Mouse (Mus musculus) liver, embryonic 12.5 days (tissue): ENCODE measurements around the gene Rasl10a. TPM values are rescaled to one million over a fixed set of nuclear protein-coding genes. Genes with fewer than 3 reads are reported as not detected.
A peak's percentile ranks its signal among the peaks of the same experiment; 100 is the strongest.

ENCODE experiments used
- ATAC-seq: fragments of 200-750 bp; cut with Nextera tagmentation; 2 replicates; pipeline ENCODE4 v1.8.0; 2017; ENCODE audit warnings: moderate number of reproducible peaks, mild to moderate bottlenecking, moderate library complexity
- H3K27ac ChIP-seq: fragments of 300-500 bp; sonication (generic); 2 replicates; pipeline ENCODE4 v1.5.1; 2016; ENCODE audit warnings: mild to moderate bottlenecking
- H3K27me3 ChIP-seq: fragments of 300-500 bp; sonication (generic); replicated peaks from 2 replicates; pipeline ENCODE4 v1.6.1; 2016; ENCODE audit warnings: mild to moderate bottlenecking, moderate library complexity
- H3K36me3 ChIP-seq: fragments of 300-500 bp; sonication (generic); 2 replicates; pipeline ENCODE4 v1.6.1; 2016; ENCODE audit warnings: mild to moderate bottlenecking, moderate library complexity
- H3K4me1 ChIP-seq: fragments of 300-500 bp; sonication (generic); 2 replicates; pipeline ENCODE4 v1.6.1; 2016
- H3K4me2 ChIP-seq: fragments of 300-500 bp; sonication (generic); 2 replicates; pipeline ENCODE4 v1.6.1; 2016; ENCODE audit warnings: mild to moderate bottlenecking, moderate library complexity
- H3K4me3 ChIP-seq: fragments of 300-500 bp; sonication (generic); 2 replicates; pipeline ENCODE4 v1.5.1; 2016; ENCODE audit warnings: mild to moderate bottlenecking, moderate library complexity
- H3K9ac ChIP-seq: fragments of 300-500 bp; sonication (generic); 2 replicates; pipeline ENCODE4 v1.6.1; 2016; ENCODE audit warnings: mild to moderate bottlenecking, moderate library complexity
- H3K9me3 ChIP-seq: fragments of 300-500 bp; sonication (generic); replicated peaks from 2 replicates; pipeline ENCODE4 v1.6.1; 2016; ENCODE audit warnings: mild to moderate bottlenecking, moderate library complexity
- WGBS: fragments of 180-500 bp; shearing (Covaris S2); methylation state at CpG from one replicate; pipeline ENCODE4 v1.1.7; 2016; ENCODE audit not compliant: insufficient replicate concordance; 5-methylcytosine and 5-hydroxymethylcytosine counted together
- polyA plus RNA-seq: library from polyadenylated mRNA; unstranded; fragments of >200 nt; fragmentation: Nextera tagmentation; extraction: Ambion mirVana; gene quantifications from 2 replicates; pipeline ENCODE4 v1.2.1, GENCODE M21; 2016

Gene Rasl10a
- polyA plus RNA-seq, result 0.77 and 1.1 TPM in 2 replicates

DNA sequence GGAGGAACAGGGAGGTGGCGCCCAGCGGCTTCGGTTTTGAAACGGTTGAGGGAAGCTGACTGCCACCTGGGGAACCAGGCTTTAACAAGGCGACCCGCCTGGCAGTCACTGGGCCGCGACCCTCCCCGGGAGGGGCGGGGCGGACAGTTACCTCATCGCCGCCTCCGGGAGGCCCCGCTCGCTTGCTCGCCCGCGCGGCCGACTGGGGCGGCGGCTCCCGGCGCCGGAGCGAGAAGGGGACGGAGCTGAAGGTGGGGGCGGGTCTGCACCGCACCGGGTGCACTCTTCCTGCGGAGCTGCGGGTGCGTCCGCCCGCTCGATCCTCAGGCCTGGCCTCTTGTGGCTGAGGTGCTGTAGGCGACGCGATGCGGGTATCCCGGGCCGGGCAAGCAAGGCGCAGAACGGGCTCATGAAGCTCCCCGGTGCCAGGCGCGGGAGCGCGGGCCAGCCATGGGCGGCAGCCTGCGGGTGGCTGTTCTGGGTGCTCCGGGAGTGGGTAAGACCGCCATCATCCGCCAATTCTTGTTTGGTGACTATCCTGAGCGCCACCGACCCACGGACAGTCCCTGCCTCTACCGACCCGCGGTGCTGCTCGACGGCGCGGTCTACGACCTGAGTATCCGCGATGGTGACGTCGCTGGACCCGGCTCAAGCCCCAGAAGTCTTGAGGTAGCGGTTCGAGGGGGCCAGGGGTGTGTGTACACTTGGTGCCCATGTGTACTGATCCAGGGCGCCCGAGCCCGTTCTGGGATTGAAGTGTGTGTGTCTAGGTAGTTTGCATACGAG, at the start of gene Rasl10a:
Gene Rasl10a (plus strand): TSS at position 273 of the 786 bp plus-strand sequence.
- ATAC-seq, result no peak
- no peak within 1 kb of the TSS for H3K27ac ChIP-seq

DNA sequence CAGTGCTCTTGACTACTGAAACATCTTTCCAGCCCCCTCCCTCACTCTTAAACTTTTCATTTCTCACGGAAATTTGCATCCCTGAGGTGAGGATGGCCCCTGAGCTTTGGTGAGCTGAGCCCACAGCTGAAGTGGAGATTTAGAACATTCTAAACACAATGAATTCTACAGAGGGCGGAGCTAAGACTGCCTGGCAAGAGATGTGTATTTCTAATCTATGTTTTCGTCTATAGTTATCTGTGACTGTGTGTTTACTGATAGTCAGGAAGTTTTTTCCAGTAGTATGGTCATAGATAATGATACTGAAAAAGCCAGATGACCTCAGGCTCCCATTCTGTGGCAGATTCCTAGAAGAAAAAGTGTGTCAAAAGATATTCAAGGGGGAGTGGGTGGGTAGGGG, 49.1 kb upstream of the Rasl10a start:
- H3K4me2 ChIP-seq, result peak overlapping the region; percentile 67
- H3K27ac ChIP-seq, result peak overlapping the region; percentile 96
- H3K9ac ChIP-seq, result peak overlapping the region; percentile 69

More for the DNA sequence above, at the start of gene Rasl10a:
- Histone ChIP-seq H3K27me3 (peaks cover 83% of the 10 kb centered on the region), H3K9ac (0 out of 2 replicates have a peak within 1 kb of the TSS, but pooled peaks have one; percentile 25), H3K4me2 (peak within 1 kb of the TSS; percentile 70), H3K4me1 (peaks cover 31% of the 10 kb centered on the region), H3K4me3 (peak within 1 kb of the TSS; percentile 47), H3K9me3 (no peaks in the 10 kb centered on the region), H3K36me3 (peaks cover 10% of the 10 kb centered on the region; the same call in 1 of the 2 replicates)
- 2% methylated on average over 77 of the region's 77 CpGs for WGBS

DNA sequence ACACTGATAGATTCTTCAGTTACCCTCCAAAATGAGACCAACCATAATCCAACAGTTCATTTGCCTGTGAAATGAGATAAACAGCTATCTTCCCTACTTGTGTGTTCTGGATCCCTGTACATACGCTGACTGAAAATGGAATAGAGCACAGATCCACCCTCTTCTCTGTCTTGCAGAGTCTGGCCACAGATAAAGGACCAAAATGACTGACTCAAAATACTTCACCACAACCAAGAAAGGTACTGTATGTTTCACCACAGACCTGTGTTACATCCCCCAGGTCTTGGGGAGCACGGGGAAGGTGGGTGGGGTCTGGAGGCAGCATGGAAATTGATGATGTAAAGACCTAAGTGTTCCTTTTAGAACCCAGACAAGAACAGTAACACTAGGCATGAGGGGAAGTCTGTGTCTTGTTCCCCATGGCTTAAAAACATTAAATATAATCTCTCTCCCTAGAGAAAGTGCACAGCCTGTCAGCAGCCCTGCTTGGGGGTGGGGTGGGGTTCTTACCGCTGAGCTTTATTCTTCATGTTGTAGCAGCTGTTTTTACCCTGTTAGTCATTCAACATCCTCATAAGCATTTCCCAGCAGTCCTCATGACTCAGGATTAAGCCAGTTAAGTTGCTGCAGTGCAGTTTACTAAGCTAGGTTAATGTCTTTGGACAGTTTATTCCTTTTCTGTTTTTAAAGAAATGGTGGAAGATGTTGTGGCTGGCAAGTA, 48.4 kb upstream of the Rasl10a start:
- H3K27ac ChIP-seq, result peak overlapping the region; percentile 96
- H3K9ac ChIP-seq, result peak overlapping the region; percentile 69
- WGBS, result 24% methylated on average over 3 of the region's 3 CpGs
- peaks cover 66% of the 10 kb centered on the region for H3K36me3 ChIP-seq
- peak overlapping the region; percentile 67 for H3K4me2 ChIP-seq
- H3K4me3 ChIP-seq, result peak overlapping the region; percentile 52
- peak; percentile 92 for ATAC-seq
- H3K9me3 ChIP-seq, result no peaks in the 10 kb centered on the region
- peaks cover 80% of the 10 kb centered on the region for H3K4me1 ChIP-seq
- no peaks in the 10 kb centered on the region for H3K27me3 ChIP-seq

More for the DNA sequence above, 49.1 kb upstream of the Rasl10a start:
- Histone ChIP-seq H3K27me3 (no peaks in the 10 kb centered on the region), H3K4me1 (peaks cover 85% of the 10 kb centered on the region), H3K4me3 (peak overlapping the region; percentile 52), H3K9me3 (no peaks in the 10 kb centered on the region), H3K36me3 (peaks cover 60% of the 10 kb centered on the region)
- 17% methylated on average over 3 of the region's 3 CpGs for WGBS
- peak; percentile 75 for ATAC-seq

DNA sequence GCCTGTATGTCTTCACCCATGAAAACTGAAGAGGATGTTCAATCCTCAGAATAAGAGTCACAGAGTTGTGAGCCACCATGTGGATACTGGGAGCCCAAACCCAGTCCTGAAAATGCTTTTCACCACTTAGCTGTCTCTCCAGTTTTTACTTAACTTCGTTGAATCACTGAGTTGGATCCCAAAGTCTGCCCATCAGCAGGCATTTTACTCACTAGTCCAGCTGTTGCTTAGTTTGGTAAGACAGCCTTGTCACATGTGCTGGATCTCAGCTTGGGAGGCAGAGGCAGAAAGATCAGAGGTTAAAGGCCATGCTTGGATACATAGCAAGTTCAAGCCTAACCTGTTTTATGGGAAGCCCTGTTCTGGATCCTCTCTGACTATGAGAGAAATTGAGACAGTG, 47.7 kb upstream of the Rasl10a start:
- Histone ChIP-seq H3K4me3 (peak overlapping the region; percentile 52), H3K36me3 (peaks cover 68% of the 10 kb centered on the region)

GRCm38 (mm10) chr11:5011480-5011879, 46.4 kb upstream of the Rasl10a start:
- Histone ChIP-seq H3K27ac (peak overlapping the region; percentile 70), H3K4me1 (peaks cover 60% of the 10 kb centered on the region), H3K9ac (peak overlapping the region; percentile 28; the same call in 1 of the 2 replicates), H3K4me2 (peak overlapping the region; percentile 16; the same call in 1 of the 2 replicates), H3K4me3 (no peak overlapping the region), H3K27me3 (no peaks in the 10 kb centered on the region), H3K36me3 (peaks cover 69% of the 10 kb centered on the region), H3K9me3 (no peaks in the 10 kb centered on the region)
- ATAC-seq, result no peak
- 70% methylated on average over 1 of the region's 1 CpGs for WGBS

More for the DNA sequence above, 47.7 kb upstream of the Rasl10a start:
- H3K9ac ChIP-seq, result peak overlapping the region; percentile 69
- ATAC-seq, result no peak
- peak overlapping the region; percentile 96 for H3K27ac ChIP-seq
- H3K9me3 ChIP-seq, result no peaks in the 10 kb centered on the region
- H3K4me1 ChIP-seq, result peaks cover 73% of the 10 kb centered on the region
- peak overlapping the region; percentile 67 for H3K4me2 ChIP-seq
- whole genome bisulfite sequencing, result 68% methylated on average over 1 of the region's 1 CpGs
- H3K27me3 ChIP-seq, result no peaks in the 10 kb centered on the region

GRCm38 (mm10) chr11:5012213-5012715, 45.7 kb upstream of the Rasl10a start:
- ATAC-seq, result no peak
- Histone ChIP-seq H3K27ac (peak overlapping the region; percentile 70), H3K9me3 (no peaks in the 10 kb centered on the region), H3K4me1 (peaks cover 53% of the 10 kb centered on the region), H3K27me3 (no peaks in the 10 kb centered on the region), H3K4me3 (no peak overlapping the region), H3K9ac (no peak overlapping the region; the same call in 1 of the 2 replicates), H3K36me3 (peaks cover 74% of the 10 kb centered on the region), H3K4me2 (no peak overlapping the region)
- WGBS, result 72% methylated on average over 5 of the region's 5 CpGs

DNA sequence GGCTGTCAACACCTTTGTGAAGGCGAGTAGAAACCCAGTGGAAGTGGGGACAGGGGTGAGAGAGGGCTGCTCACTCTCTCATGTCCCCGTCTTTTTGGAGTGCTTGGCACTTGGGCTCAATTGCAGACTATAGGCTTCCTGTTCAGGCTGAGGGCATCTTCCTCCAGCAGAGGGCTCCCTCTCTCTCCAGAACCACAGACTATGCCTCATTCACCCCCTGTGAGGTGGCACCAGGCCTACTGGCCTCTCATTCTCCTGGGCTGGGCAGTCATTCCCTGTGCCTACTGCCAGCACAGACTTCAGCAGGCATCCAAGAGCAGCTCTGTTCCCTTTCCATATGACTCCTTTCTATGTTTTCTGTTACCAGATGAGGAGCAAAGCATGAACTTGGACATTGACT, 42.2 kb upstream of the Rasl10a start:
- H3K9me3 ChIP-seq, result no peaks in the 10 kb centered on the region
- peaks cover 96% of the 10 kb centered on the region for H3K36me3 ChIP-seq
- no peak overlapping the region for H3K9ac ChIP-seq
- H3K4me1 ChIP-seq, result peaks cover 19% of the 10 kb centered on the region
- H3K27ac ChIP-seq, result no peak overlapping the region
- no peak overlapping the region for H3K4me3 ChIP-seq
- WGBS, result 53% methylated on average over 2 of the region's 2 CpGs
- no peak for ATAC-seq
- no peak overlapping the region for H3K4me2 ChIP-seq
- no peaks in the 10 kb centered on the region for H3K27me3 ChIP-seq

GRCm38 (mm10) chr11:5016286-5016685, 41.6 kb upstream of the Rasl10a start:
- Histone ChIP-seq H3K27ac (no peak overlapping the region), H3K27me3 (no peaks in the 10 kb centered on the region), H3K4me2 (no peak overlapping the region), H3K4me3 (no peak overlapping the region), H3K9ac (no peak overlapping the region), H3K9me3 (no peaks in the 10 kb centered on the region), H3K4me1 (peaks cover 16% of the 10 kb centered on the region), H3K36me3 (peaks cover 96% of the 10 kb centered on the region)
- 77% methylated on average over 5 of the region's 5 CpGs for WGBS
- no peak for ATAC-seq

- Histone ChIP-seq H3K36me3 (peaks cover 92% of the 10 kb centered on the region), H3K4me3 (no peak overlapping the region), H3K27ac (no peak overlapping the region), H3K4me2 (no peak overlapping the region), H3K27me3 (no peaks in the 10 kb centered on the region), H3K9me3 (no peaks in the 10 kb centered on the region), H3K4me1 (0 out of 2 replicates have a peak, but pooled peaks cover 4% of the 10 kb centered on the region), H3K9ac (no peak overlapping the region)
- WGBS, result 72% methylated on average over 6 of the region's 6 CpGs
- ATAC-seq, result no peak
These were observed 40.4 kb upstream of the Rasl10a start for GRCm38 (mm10) chr11:5017506-5017905.

DNA sequence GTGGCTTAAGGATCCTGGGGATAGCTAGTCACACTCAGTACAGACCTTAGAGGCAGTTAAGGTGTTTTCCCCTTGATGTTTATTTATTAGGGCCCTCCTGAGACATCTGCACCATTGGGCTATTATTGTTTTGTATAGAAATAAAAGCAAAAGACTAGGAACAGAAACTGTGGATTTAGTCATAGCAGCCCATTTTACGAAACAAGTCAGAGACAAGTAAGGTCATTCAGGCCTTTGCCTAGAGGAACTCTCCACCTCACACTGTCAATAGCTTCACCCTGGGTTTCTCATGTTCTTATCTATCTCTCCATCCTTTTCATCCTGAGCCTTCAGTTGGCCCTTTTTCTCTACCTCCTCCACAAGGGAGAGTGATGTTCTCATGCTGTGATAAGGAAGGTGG, 32.8 kb upstream of the Rasl10a start:
- H3K27ac ChIP-seq, result no peak overlapping the region
- no peaks in the 10 kb centered on the region for H3K9me3 ChIP-seq
- H3K9ac ChIP-seq, result no peak overlapping the region
- no peaks in the 10 kb centered on the region for H3K27me3 ChIP-seq
- H3K4me3 ChIP-seq, result no peak overlapping the region
- H3K4me2 ChIP-seq, result no peak overlapping the region
- ATAC-seq, result no peak
- 91% methylated on average over 1 of the region's 1 CpGs for WGBS
- H3K4me1 ChIP-seq, result 0 out of 2 replicates have a peak, but pooled peaks cover under 1% of the 10 kb centered on the region
- peaks cover 92% of the 10 kb centered on the region for H3K36me3 ChIP-seq

- Histone ChIP-seq H3K9ac (no peak overlapping the region), H3K4me2 (no peak overlapping the region), H3K36me3 (peaks cover 100% of the 10 kb centered on the region), H3K27ac (no peak overlapping the region), H3K27me3 (no peaks in the 10 kb centered on the region), H3K9me3 (no peaks in the 10 kb centered on the region), H3K4me3 (no peak overlapping the region), H3K4me1 (0 out of 2 replicates have a peak, but pooled peaks cover 10% of the 10 kb centered on the region)
- ATAC-seq, result no peak
- 91% methylated on average over 7 of the region's 7 CpGs for WGBS
These were observed 29.7 kb upstream of the Rasl10a start for GRCm38 (mm10) chr11:5028228-5028627.
